Mouse (Mus musculus) heart, postnatal 0 days (tissue): ENCODE measurements at regions not wholly inside any gene's neighbourhood (a gene's known extent, or its start where the extent isn't known, plus 50 kb on each side); places are given as distances from the start of the nearest gene placed in this dataset.

ENCODE experiments used
- CTCF ChIP-seq: IDR thresholded peaks from 2 replicates; pipeline ENCODE4 v1.5.1; 2016; ENCODE audit warnings: antibody characterized with exemption, control low read depth, low read depth
- EP300 ChIP-seq: IDR thresholded peaks from 2 replicates; pipeline ENCODE4 v1.6.1; 2016; ENCODE audit warnings: antibody characterized with exemption, low read depth

GRCm38 (mm10) chr5:33535145-33536010 is 94.1 kb downstream of the Fam53a start:
- TF ChIP-seq CTCF = no peak
- TF ChIP-seq EP300 = no peak
